ENCODE assay signal across 21 mouse cellular contexts in genomic region chr7:64779501-64779900, GRCm38 (mm10).
DNase-seq lines count a peak whose midpoint lies in the region; ATAC-seq and TF ChIP-seq lines count a peak whose summit lies in the region.
"Had no signal": no experiment of that assay in that cellular context is flagged by ENCODE, and none has a peak within 500 bp of the region (broad histone marks: within the 10 kb centered on the region; RNA-seq: fewer than 3 reads in every experiment).

No protein-coding gene starts in this region.

- H3K27me3 ChIP-seq in midbrain, postnatal 0 days (ENCODE audit: insufficient read depth, low read length), result no peaks in the 10 kb centered on the region
- H3K27me3 ChIP-seq in midbrain, embryonic 13.5 days, result no peaks in the 10 kb centered on the region
- H3K27me3 ChIP-seq: embryonic facial prominence, embryonic 15.5 days; forebrain, embryonic 13.5 days; hindbrain, embryonic 13.5 days; limb, embryonic 13.5 days; liver, embryonic 15.5 days; stomach, embryonic 15.5 days had no signal

- 0 out of 2 replicates have a peak overlapping the region, but pooled peaks have one; percentile 32 for H3K27ac ChIP-seq in midbrain, postnatal 0 days (ENCODE audit: low read depth, low read length)
- no peak overlapping the region for H3K27ac ChIP-seq in midbrain, embryonic 13.5 days
- H3K27ac ChIP-seq: embryonic facial prominence, embryonic 15.5 days; forebrain, embryonic 13.5 days; hindbrain, embryonic 13.5 days; limb, embryonic 13.5 days; liver, embryonic 15.5 days; stomach, embryonic 15.5 days had no signal

- no peak for DNase-seq in midbrain, postnatal 0 days (ENCODE audit: low spot score)
- DNase-seq in frontal cortex, postnatal 36 days (ENCODE audit: low spot score in 2 of 2), result peak; percentile 67 to 80
- DNase-seq in left cerebral cortex, adult 8-10 months (ENCODE audit: low spot score in 2 of 2), result peak; percentile 32 to 85
- peak; percentile 77 to 84 for DNase-seq in right cerebral cortex, postnatal 36 days (ENCODE audit: low spot score in 2 of 2)
- DNase-seq in thymus, postnatal 0 days (ENCODE audit: low spot score), result no peak
- DNase-seq in heart, adult 9 months (ENCODE audit: low spot score in 2 of 2), result no peak
- DNase-seq: cerebellum, adult 11-12 months; kidney, postnatal 36 days; lung, postnatal 10 days; thymus, postnatal 25 days had no signal

- no peak overlapping the region for H3K4me3 ChIP-seq in midbrain, postnatal 0 days (ENCODE audit: low read depth, low read length)
- no peak overlapping the region for H3K4me3 ChIP-seq in midbrain, embryonic 13.5 days (replicated peaks)
- H3K4me3 ChIP-seq: embryonic facial prominence, embryonic 15.5 days; forebrain, embryonic 13.5 days; hindbrain, embryonic 13.5 days; limb, embryonic 13.5 days; liver, embryonic 15.5 days; myocyte; stomach, embryonic 15.5 days had no signal

- TF ChIP-seq CTCF in midbrain, postnatal 0 days (IDR thresholded peaks at IDR 0.05), result no peak

- no peak for ATAC-seq in midbrain, postnatal 0 days (ENCODE audit: low FRiP score)
- ATAC-seq in midbrain, embryonic 13.5 days, result no peak
- ATAC-seq: CD4-positive, CD25-positive, alpha-beta regulatory T cell, adult 4 months; forebrain, embryonic 13.5 days; intestine, postnatal 0 days had no signal

- H3K4me1 ChIP-seq in midbrain, postnatal 0 days (ENCODE audit: insufficient read depth, low read length), result no peaks in the 10 kb centered on the region
- 0 out of 2 replicates have a peak, but pooled peaks cover 6% of the 10 kb centered on the region for H3K4me1 ChIP-seq in midbrain, embryonic 13.5 days (replicated peaks)
- H3K4me1 ChIP-seq: embryonic facial prominence, embryonic 15.5 days; liver, embryonic 15.5 days; stomach, embryonic 15.5 days had no signal

- no peak overlapping the region for H3K4me2 ChIP-seq in midbrain, postnatal 0 days (ENCODE audit: low read depth, low read length, poor library complexity, severe bottlenecking)
- no peak overlapping the region for H3K4me2 ChIP-seq in midbrain, embryonic 13.5 days (replicated peaks)
- H3K4me2 ChIP-seq: embryonic facial prominence, embryonic 15.5 days; forebrain, embryonic 13.5 days; hindbrain, embryonic 13.5 days; limb, embryonic 13.5 days; liver, embryonic 15.5 days; midbrain, embryonic 11.5 days; stomach, embryonic 15.5 days had no signal

- no peak overlapping the region for H3K9ac ChIP-seq in midbrain, postnatal 0 days (replicated peaks; ENCODE audit: low read length, poor library complexity, severe bottlenecking)
- no peak overlapping the region for H3K9ac ChIP-seq in midbrain, embryonic 13.5 days (replicated peaks)
- H3K9ac ChIP-seq: embryonic facial prominence, embryonic 15.5 days; forebrain, embryonic 13.5 days; hindbrain, embryonic 13.5 days; limb, embryonic 13.5 days; liver, embryonic 15.5 days; stomach, embryonic 15.5 days had no signal

- 62% methylated on average over 4 of the region's 4 CpGs for WGBS in midbrain, postnatal 0 days
- 85% methylated on average over 4 of the region's 4 CpGs for WGBS in midbrain, embryonic 13.5 days

- no peaks in the 10 kb centered on the region for H3K36me3 ChIP-seq in midbrain, postnatal 0 days (ENCODE audit: insufficient read depth, low read length)
- H3K36me3 ChIP-seq in midbrain, embryonic 13.5 days, result no peaks in the 10 kb centered on the region
- H3K36me3 ChIP-seq: embryonic facial prominence, embryonic 15.5 days; hindbrain, embryonic 13.5 days; limb, embryonic 13.5 days; liver, embryonic 15.5 days; stomach, embryonic 15.5 days had no signal

- no peaks in the 10 kb centered on the region for H3K9me3 ChIP-seq in midbrain, postnatal 0 days (ENCODE audit: low read length)
- H3K9me3 ChIP-seq in midbrain, embryonic 13.5 days, result no peaks in the 10 kb centered on the region
- H3K9me3 ChIP-seq: embryonic facial prominence, embryonic 15.5 days; forebrain, embryonic 13.5 days; hindbrain, embryonic 13.5 days; limb, embryonic 13.5 days; liver, embryonic 15.5 days; stomach, embryonic 15.5 days had no signal

Comparison
In these comparisons a context has a peak if more than half of its experiments do, and no peak if none do; other contexts are left out.
1. DNase-seq: peak in frontal cortex, postnatal 36 days (2 of 2), left cerebral cortex, adult 8-10 months (2 of 2) and right cerebral cortex, postnatal 36 days (2 of 2); none in midbrain, postnatal 0 days (single experiment), thymus, postnatal 0 days (single experiment) and heart, adult 9 months (0 of 2).